In the genomic region with DNA sequence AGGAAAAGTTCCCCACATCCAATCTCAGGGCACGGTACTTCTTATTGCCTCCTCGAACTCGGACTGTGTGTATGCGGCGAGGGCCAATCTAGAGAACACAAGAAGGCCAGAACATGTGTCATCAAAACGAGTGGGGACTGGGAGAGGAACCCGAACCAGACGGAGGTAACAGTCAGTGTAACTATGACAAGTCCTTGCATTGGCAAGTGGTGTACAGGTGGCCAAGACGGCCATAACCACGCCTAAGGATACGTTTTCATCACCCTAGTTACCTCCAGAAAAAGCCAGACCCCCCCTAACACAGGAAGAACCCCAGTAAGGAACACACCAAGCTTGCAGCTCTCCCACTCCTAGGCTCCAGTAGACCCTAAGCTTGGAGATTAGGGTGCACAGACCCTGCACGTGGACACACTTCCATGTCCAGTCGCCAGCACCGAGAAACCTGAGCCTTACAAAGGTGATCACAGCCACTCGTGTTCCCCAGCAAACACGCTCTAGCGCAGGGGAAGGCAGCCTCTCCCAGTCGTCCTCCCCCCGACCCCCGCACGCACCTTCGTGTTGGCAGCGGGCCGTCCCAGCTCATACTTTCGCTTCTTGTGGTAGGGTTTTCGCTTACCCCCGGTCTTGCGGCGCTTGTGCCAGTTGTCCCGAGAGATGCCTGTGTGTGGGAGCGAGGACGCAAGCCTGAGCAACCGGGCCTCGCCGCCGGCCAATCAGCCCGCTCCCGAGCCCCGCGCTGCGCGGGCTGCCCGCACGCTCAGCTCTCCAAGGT, we compare ENCODE assay signal across 8 mouse cellular contexts. TPM values are rescaled to one million over a fixed set of nuclear protein-coding genes. Genes with fewer than 3 reads are reported as not detected.
A peak's percentile ranks its signal among the peaks of the same experiment; 100 is the strongest.
DNase-seq lines count a peak whose midpoint lies in the region; ATAC-seq and TF ChIP-seq lines count a peak whose summit lies in the region.

No protein-coding gene starts in this region.

- no peaks in the 10 kb centered on the region for H3K27me3 ChIP-seq in heart, embryonic 16.5 days (ENCODE audit: control insufficient read depth, insufficient read depth, low read length)

- peaks cover 46% of the 10 kb centered on the region for H3K36me3 ChIP-seq in heart, embryonic 16.5 days (ENCODE audit: control insufficient read depth, insufficient read depth)
- peaks cover 32% of the 10 kb centered on the region; the same call in 1 of the 2 replicates for H3K36me3 ChIP-seq in macrophage (ENCODE audit: inconsistent target)

- no peaks in the 10 kb centered on the region for H3K9me3 ChIP-seq in heart, embryonic 16.5 days (replicated peaks; ENCODE audit: control insufficient read depth, low read length)

- TF ChIP-seq POLR2A in lung, adult 2 months (IDR thresholded peaks at IDR 0.05; ENCODE audit: borderline replicate concordance, extremely low read depth, low read depth, low read length) = no peak

- H3K27ac ChIP-seq in heart, embryonic 16.5 days (ENCODE audit: low read length) = peak overlapping the region; percentile 91
- H3K27ac ChIP-seq in macrophage = peak overlapping the region; percentile 58

- peak overlapping the region; percentile 95 for H3K4me2 ChIP-seq in heart, embryonic 16.5 days (ENCODE audit: low read depth, low read length)

- ATAC-seq in heart, embryonic 16.5 days (replicated peaks; ENCODE audit: extremely low read depth, insufficient read depth, low FRiP score) = no peak; the same call in 1 of the 2 replicates

- H3K4me3 ChIP-seq in lung, adult 2 months (replicated peaks; ENCODE audit: extremely low read depth, low read depth, low read length) = peak overlapping the region; percentile 82
- H3K4me3 ChIP-seq in heart, embryonic 16.5 days (ENCODE audit: low read length) = peak overlapping the region; percentile 81
- H3K4me3 ChIP-seq in macrophage (ENCODE audit: inconsistent target) = peak overlapping the region; percentile 85

- peak overlapping the region; percentile 99 for H3K9ac ChIP-seq in heart, embryonic 16.5 days (ENCODE audit: low read length)

- peaks cover 31% of the 10 kb centered on the region for H3K79me2 ChIP-seq in macrophage (ENCODE audit: inconsistent target)

- TF ChIP-seq CTCF in lung, adult 2 months (IDR thresholded peaks at IDR 0.05; ENCODE audit: insufficient read depth, low read length) = no peak

- WGBS in lung, adult 2 months = 3% methylated on average over 44 of the region's 44 CpGs
- 1% methylated on average over 44 of the region's 44 CpGs for WGBS in heart, embryonic 16.5 days
- 3% methylated on average over 44 of the region's 44 CpGs for WGBS in macrophage (ENCODE audit: missing documents)

- no peak for DNase-seq in lung, adult 2 months
- DNase-seq in lung, postnatal 36 days = no peak
- DNase-seq in brain, adult 2 months (ENCODE audit: low read depth, low spot score) = peak; percentile 57
- no peak for DNase-seq in T-cell, adult 2 months (ENCODE audit: low spot score)
- no peak for DNase-seq in frontal cortex, postnatal 14 days (ENCODE audit: low spot score in 2 of 2)
- DNase-seq in gastrocnemius, adult 8-10 months (ENCODE audit: low spot score in 2 of 2) = no peak

- 0 out of 2 replicates have a peak, but pooled peaks cover 4% of the 10 kb centered on the region for H3K4me1 ChIP-seq in lung, adult 2 months (ENCODE audit: control insufficient read depth, insufficient read depth, low read length)
- peaks cover 24% of the 10 kb centered on the region for H3K4me1 ChIP-seq in heart, embryonic 16.5 days (ENCODE audit: control insufficient read depth, insufficient read depth, low read length)

RNA-seq across cellular contexts. Expression of gene Rps8, which starts 0.8 kb away (rescaled TPM):
- polyA plus RNA-seq in lung, adult 2 months (2012; rRNA removed) = 456 and 494 TPM in 2 replicates
- polyA plus RNA-seq in heart, embryonic 16.5 days (2015; fragmentation: Nextera tagmentation; extraction: Ambion mirVana) = 420 and 513 TPM in 2 replicates
- 100 to 1,000 TPM in 3 of 26 experiments, 10 to 100 TPM in 23; 30.7 to 242 (median 63.9) TPM for total RNA-seq in macrophage (2018; cell fraction: chromatin; rRNA removed)
- 1,000 to 10,000 TPM in 9 of 26 experiments, 100 to 1,000 TPM in 17; 488 to 1,366 (median 810) TPM for total RNA-seq in macrophage (2018; cell fraction: cytosol; rRNA removed)
- 100 to 1,000 TPM in 24 of 26 experiments, 10 to 100 TPM in 2; 69.8 to 283 (median 141) TPM for total RNA-seq in macrophage (2018; cell fraction: nucleus; rRNA removed)
- 353 to 1,289 TPM (median 973 TPM) in 3 replicates for polyA plus RNA-seq in macrophage (2018)
- total RNA-seq in gastrocnemius, adult 8-10 months (2022) = 100 to 1,000 TPM; 486 to 610 (median 547) TPM

RNA-seq across cellular contexts. Expression of gene Plk3, which starts 21.4 kb away (rescaled TPM):
- polyA plus RNA-seq in lung, adult 2 months (2012; rRNA removed) = 19.4 and 20.4 TPM in 2 replicates
- polyA plus RNA-seq in heart, embryonic 16.5 days (2015; fragmentation: Nextera tagmentation; extraction: Ambion mirVana) = 1.9 and 2.2 TPM in 2 replicates
- total RNA-seq in macrophage (2018; cell fraction: chromatin; rRNA removed) = 10 to 100 TPM in 6 of 26 experiments, 1 to 10 TPM in 19, under 1 TPM in 1; 0.67 to 21.3 (median 6.8) TPM
- total RNA-seq in macrophage (2018; cell fraction: cytosol; rRNA removed) = 1 to 10 TPM in 25 of 26 experiments, under 1 TPM in 1; 0.48 to 6.3 (median 2.9) TPM
- 10 to 100 TPM in 9 of 26 experiments, 1 to 10 TPM in 17; 2.6 to 33.1 (median 6.9) TPM for total RNA-seq in macrophage (2018; cell fraction: nucleus; rRNA removed)
- 1.5 to 7.7 TPM (median 2.0 TPM) in 3 replicates for polyA plus RNA-seq in macrophage (2018)
- under 1 TPM; 0.29 to 0.89 (median 0.46) TPM for total RNA-seq in gastrocnemius, adult 8-10 months (2022)

RNA-seq across cellular contexts. Expression of gene Kif2c, which starts 27.2 kb away (rescaled TPM):
- polyA plus RNA-seq in lung, adult 2 months (2012; rRNA removed) = 0.34 and 0.86 TPM in 2 replicates
- polyA plus RNA-seq in heart, embryonic 16.5 days (2015; fragmentation: Nextera tagmentation; extraction: Ambion mirVana) = 36.5 and 39.9 TPM in 2 replicates
- 10 to 100 TPM in 2 of 26 experiments, 1 to 10 TPM in 14, under 1 TPM in 8, not detected in 2; 0.30 to 12.9 (median 1.6) TPM for total RNA-seq in macrophage (2018; cell fraction: chromatin; rRNA removed)
- 1 to 10 TPM in 12 of 26 experiments, under 1 TPM in 14; 0.27 to 3.4 (median 0.82) TPM for total RNA-seq in macrophage (2018; cell fraction: cytosol; rRNA removed)
- 1 to 10 TPM in 10 of 26 experiments, under 1 TPM in 14, not detected in 2; 0.25 to 7.8 (median 0.80) TPM for total RNA-seq in macrophage (2018; cell fraction: nucleus; rRNA removed)
- polyA plus RNA-seq in macrophage (2018) = 0.26 to 3.5 TPM (median 2.9 TPM) in 3 replicates
- not detected for total RNA-seq in gastrocnemius, adult 8-10 months (2022)

RNA-seq across cellular contexts. Expression of gene Tctex1d4, which starts 28.6 kb away (rescaled TPM):
- polyA plus RNA-seq in lung, adult 2 months (2012; rRNA removed) = 58.9 and 61.4 TPM in 2 replicates
- 0.61 and 0.84 TPM in 2 replicates for polyA plus RNA-seq in heart, embryonic 16.5 days (2015; fragmentation: Nextera tagmentation; extraction: Ambion mirVana)
- 1 to 10 TPM in 17 of 26 experiments, not detected in 9; 1.3 to 7.4 (median 2.8) TPM for total RNA-seq in macrophage (2018; cell fraction: chromatin; rRNA removed)
- total RNA-seq in macrophage (2018; cell fraction: cytosol; rRNA removed) = 1 to 10 TPM in 22 of 26 experiments, under 1 TPM in 4; 0.42 to 4.0 (median 2.2) TPM
- 10 to 100 TPM in 1 of 26 experiments, 1 to 10 TPM in 17, not detected in 8; 1.2 to 10.0 (median 2.9) TPM for total RNA-seq in macrophage (2018; cell fraction: nucleus; rRNA removed)
- 0.68 to 2.6 TPM (median 0.93 TPM) in 3 replicates for polyA plus RNA-seq in macrophage (2018)
- total RNA-seq in gastrocnemius, adult 8-10 months (2022) = not detected

RNA-seq across cellular contexts. Expression of gene Btbd19, which starts 29.7 kb away (rescaled TPM):
- polyA plus RNA-seq in lung, adult 2 months (2012; rRNA removed) = 12.1 and 13.7 TPM in 2 replicates
- polyA plus RNA-seq in heart, embryonic 16.5 days (2015; fragmentation: Nextera tagmentation; extraction: Ambion mirVana) = 3.0 and 4.6 TPM in 2 replicates
- 10 to 100 TPM in 14 of 26 experiments, 1 to 10 TPM in 12; 1.6 to 22.6 (median 11.1) TPM for total RNA-seq in macrophage (2018; cell fraction: chromatin; rRNA removed)
- 1 to 10 TPM; 1.5 to 6.9 (median 3.5) TPM for total RNA-seq in macrophage (2018; cell fraction: cytosol; rRNA removed)
- total RNA-seq in macrophage (2018; cell fraction: nucleus; rRNA removed) = 10 to 100 TPM in 11 of 26 experiments, 1 to 10 TPM in 15; 1.8 to 31.5 (median 8.8) TPM
- polyA plus RNA-seq in macrophage (2018) = 1.5 to 11.4 TPM (median 1.9 TPM) in 3 replicates
- total RNA-seq in gastrocnemius, adult 8-10 months (2022) = 1 to 10 TPM; 1.6 to 3.2 (median 1.8) TPM
